Mouse (Mus musculus) myocyte (in vitro differentiated cells): ENCODE measurements at regions not wholly inside any gene's neighbourhood (a gene's known extent, or its start where the extent isn't known, plus 50 kb on each side); places are given as distances from the start of the nearest gene placed in this dataset.

ENCODE experiments used
- H3K27me3 ChIP-seq: one replicate; pipeline ENCODE4 v1.6.1; 2011; ENCODE audit not compliant: control insufficient read depth, insufficient read depth, insufficient read length
- H3K36me3 ChIP-seq: one replicate; pipeline ENCODE4 v1.6.1; 2011; ENCODE audit not compliant: control insufficient read depth, insufficient read depth
- H3K4me2 ChIP-seq: one replicate; pipeline ENCODE4 v1.6.1; 2011; ENCODE audit warnings: low read depth, control low read depth
- H3K4me3 ChIP-seq: one replicate; pipeline ENCODE4 v1.5.1; 2011; ENCODE audit warnings: mild to moderate bottlenecking, control low read depth, moderate library complexity
- H3K79me2 ChIP-seq: one replicate; pipeline ENCODE4 v1.6.1; 2011; ENCODE audit not compliant: control insufficient read depth, insufficient read depth
- H3ac ChIP-seq: one replicate; pipeline ENCODE4 v1.6.1; 2011; ENCODE audit not compliant: control insufficient read depth, insufficient read length
- CEBPB ChIP-seq: IDR thresholded peaks from 2 replicates; pipeline ENCODE4 v1.6.1; 2011; ENCODE audit warnings: mild to moderate bottlenecking, moderate library complexity; ENCODE audit not compliant: poor library complexity, insufficient read depth, severe bottlenecking
- E2F4 ChIP-seq: IDR thresholded peaks from one replicate; pipeline ENCODE4 v1.6.1; 2011; ENCODE audit warnings: mild to moderate bottlenecking, control low read depth, moderate library complexity; ENCODE audit not compliant: insufficient read depth
- MAX ChIP-seq: IDR thresholded peaks from one replicate; pipeline ENCODE4 v1.6.1; 2011; ENCODE audit warnings: low read depth, mild to moderate bottlenecking, control low read depth
- MYOD1 ChIP-seq, 3 experiments: IDR thresholded peaks; one replicate each; pipeline ENCODE4 v1.6.1; 2011; ENCODE audit warnings: control low read depth in 2 of 3, low read depth in 2 of 3, mild to moderate bottlenecking in 2 of 3, moderate library complexity in 1 of 3; ENCODE audit not compliant: insufficient read length in 2 of 3, control insufficient read depth in 1 of 3
- MYOG ChIP-seq, 3 experiments: IDR thresholded peaks; one replicate each; pipeline ENCODE4 v1.6.1; 2011; ENCODE audit warnings: control low read depth in 2 of 3, low read depth in 2 of 3, mild to moderate bottlenecking in 2 of 3; ENCODE audit not compliant: insufficient read length in 2 of 3, control insufficient read depth in 1 of 3, insufficient read depth in 1 of 3
- POLR2A ChIP-seq: IDR thresholded peaks from one replicate; pipeline ENCODE4 v1.6.1; 2011; ENCODE audit warnings: low read depth, mild to moderate bottlenecking, control low read depth, moderate library complexity; ENCODE audit not compliant: insufficient read length
- POLR2AphosphoS2 ChIP-seq: IDR thresholded peaks from one replicate; pipeline ENCODE4 v1.6.1; 2011; ENCODE audit warnings: low read depth, control low read depth; ENCODE audit not compliant: insufficient read length
- REST ChIP-seq: IDR thresholded peaks from one replicate; pipeline ENCODE4 v1.6.1; 2011; ENCODE audit warnings: mild to moderate bottlenecking, control low read depth, moderate library complexity; ENCODE audit not compliant: insufficient read depth, insufficient read length
- SRF ChIP-seq: IDR thresholded peaks from one replicate; pipeline ENCODE4 v1.6.1; 2011; ENCODE audit warnings: low read depth; ENCODE audit not compliant: control insufficient read depth, insufficient read length
- TCF12 ChIP-seq: IDR thresholded peaks from one replicate; pipeline ENCODE4 v1.6.1; 2011; ENCODE audit warnings: mild to moderate bottlenecking, control low read depth; ENCODE audit not compliant: poor library complexity, insufficient read depth, severe bottlenecking
- TCF3 ChIP-seq: IDR thresholded peaks from one replicate; pipeline ENCODE4 v1.6.1; 2011; ENCODE audit warnings: low read depth, control low read depth; ENCODE audit not compliant: insufficient read length
- USF1 ChIP-seq: IDR thresholded peaks from one replicate; pipeline ENCODE4 v1.6.1; 2011; ENCODE audit warnings: low read depth, mild to moderate bottlenecking, control low read depth, moderate library complexity

GRCm38 (mm10) chr10:16589399-16589798 lies 1133.6 kb upstream of the Cited2 start:
- H3ac ChIP-seq: no peak overlapping the region
- no peak overlapping the region for H3K4me3 ChIP-seq
- H3K27me3 ChIP-seq: no peaks in the 10 kb centered on the region
- no peaks in the 10 kb centered on the region for H3K79me2 ChIP-seq
- H3K36me3 ChIP-seq: no peaks in the 10 kb centered on the region
- peak overlapping the region; percentile 82 for H3K4me2 ChIP-seq
- TF ChIP-seq CEBPB (no peak), POLR2AphosphoS2 (no peak), SRF (no peak), MYOG (IDR thresholded peaks at IDR 0.05; ENCODE audit: control insufficient read depth in 1 of 3, insufficient read depth in 1 of 3, insufficient read length in 2 of 3, low read depth in 2 of 3) (no peak), USF1 (peak; percentile 59), MAX (peak; percentile 9), E2F4 (no peak), MYOD1 (IDR thresholded peaks at IDR 0.05; ENCODE audit: control insufficient read depth in 1 of 3, insufficient read length in 2 of 3, low read depth in 2 of 3) (peak in 2 of 3 experiments; percentile 29 to 57), POLR2A (no peak), REST (no peak), TCF12 (no peak), TCF3 (no peak)

DNA sequence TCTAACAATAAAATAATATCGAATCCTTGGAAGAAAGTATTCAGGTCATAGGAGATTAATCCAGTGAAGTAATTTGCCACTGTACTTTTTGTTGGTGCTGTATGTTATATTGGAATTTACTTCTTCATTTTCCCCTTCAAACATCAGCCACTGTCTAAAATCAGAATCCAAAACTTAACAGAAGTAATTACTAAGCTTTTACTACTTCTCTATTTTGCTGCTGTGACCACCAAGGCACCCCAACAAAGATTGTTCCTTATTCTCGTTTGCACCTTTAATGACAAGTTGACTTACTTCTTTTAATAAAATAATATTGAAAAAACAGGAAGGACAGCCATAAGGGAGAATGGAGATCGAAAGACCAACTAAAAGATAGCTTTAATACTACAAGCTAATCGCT lies 1130.1 kb upstream of the Cited2 start:
- TF ChIP-seq E2F4 (no peak), SRF (no peak), MAX (no peak), USF1 (no peak), POLR2A (no peak), MYOD1 (IDR thresholded peaks at IDR 0.05; ENCODE audit: control insufficient read depth in 1 of 3, insufficient read length in 2 of 3, low read depth in 2 of 3) (no peak)
- H3K4me2 ChIP-seq: no peak overlapping the region
- H3K79me2 ChIP-seq: no peaks in the 10 kb centered on the region
- H3ac ChIP-seq: no peak overlapping the region
- no peaks in the 10 kb centered on the region for H3K27me3 ChIP-seq
- H3K36me3 ChIP-seq: no peaks in the 10 kb centered on the region
- no peak overlapping the region for H3K4me3 ChIP-seq

GRCm38 (mm10) chr10:16600041-16600440 lies 1123.0 kb upstream of the Cited2 start:
- TF ChIP-seq CEBPB (no peak), USF1 (no peak), E2F4 (no peak), POLR2AphosphoS2 (no peak), SRF (no peak), MAX (no peak), TCF12 (no peak), MYOG (IDR thresholded peaks at IDR 0.05; ENCODE audit: control insufficient read depth in 1 of 3, insufficient read depth in 1 of 3, insufficient read length in 2 of 3, low read depth in 2 of 3) (no peak), POLR2A (no peak), MYOD1 (IDR thresholded peaks at IDR 0.05; ENCODE audit: control insufficient read depth in 1 of 3, insufficient read length in 2 of 3, low read depth in 2 of 3) (no peak), TCF3 (no peak)
- no peak overlapping the region for H3K4me2 ChIP-seq
- no peak overlapping the region for H3K4me3 ChIP-seq

DNA sequence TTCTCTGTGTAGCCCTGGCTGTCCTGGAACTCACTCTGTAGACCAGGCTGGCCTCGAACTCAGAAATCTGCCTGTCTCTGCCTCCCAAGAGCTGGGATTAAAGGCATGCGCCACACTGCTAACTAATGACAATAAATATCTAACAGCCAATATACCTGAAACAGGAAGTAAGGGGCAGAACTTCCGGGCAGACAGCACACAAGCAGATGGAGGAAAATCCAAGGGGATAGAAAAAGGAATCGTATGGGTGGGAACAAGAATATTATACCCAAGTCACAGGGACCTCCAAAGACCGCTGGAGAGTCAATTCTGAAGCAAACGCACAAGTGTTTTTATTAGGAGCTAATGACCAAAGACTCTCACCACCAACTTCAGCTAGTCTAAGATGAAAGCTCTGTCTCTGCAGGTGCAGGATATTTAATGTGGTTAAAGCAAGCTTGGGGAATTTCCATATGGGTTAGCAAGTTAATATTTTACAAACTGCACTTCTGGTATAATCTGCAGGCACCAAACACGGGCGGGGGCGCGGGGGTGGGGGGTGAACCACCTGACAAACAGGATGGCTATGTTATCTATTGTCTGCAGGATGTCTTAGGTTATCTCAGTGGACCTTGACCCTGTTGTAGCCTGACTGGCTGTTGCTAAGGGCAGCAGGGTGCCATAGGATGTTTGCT lies 1122.3 kb upstream of the Cited2 start:
- Histone ChIP-seq H3K4me3 (no peak overlapping the region), H3K79me2 (no peaks in the 10 kb centered on the region), H3K36me3 (no peaks in the 10 kb centered on the region)

More at GRCm38 (mm10) chr10:16600041-16600440, 1123.0 kb upstream of the Cited2 start:
- Histone ChIP-seq H3K36me3 (no peaks in the 10 kb centered on the region), H3K27me3 (no peaks in the 10 kb centered on the region), H3K79me2 (no peaks in the 10 kb centered on the region), H3ac (no peak overlapping the region)

GRCm38 (mm10) chr10:16601225-16601595 lies 1121.8 kb upstream of the Cited2 start:
- Histone ChIP-seq H3K4me2 (no peak overlapping the region), H3K27me3 (no peaks in the 10 kb centered on the region), H3ac (no peak overlapping the region), H3K36me3 (no peaks in the 10 kb centered on the region), H3K79me2 (no peaks in the 10 kb centered on the region), H3K4me3 (no peak overlapping the region)
- TF ChIP-seq CEBPB: no peak
- TF ChIP-seq MAX: no peak
- no peak for TF ChIP-seq MYOG (IDR thresholded peaks at IDR 0.05; ENCODE audit: control insufficient read depth in 1 of 3, insufficient read depth in 1 of 3, insufficient read length in 2 of 3, low read depth in 2 of 3)
- no peak for TF ChIP-seq TCF3
- TF ChIP-seq E2F4: no peak
- TF ChIP-seq TCF12: no peak
- no peak for TF ChIP-seq POLR2A
- TF ChIP-seq SRF: no peak
- TF ChIP-seq MYOD1 (IDR thresholded peaks at IDR 0.05; ENCODE audit: control insufficient read depth in 1 of 3, insufficient read length in 2 of 3, low read depth in 2 of 3): no peak
- no peak for TF ChIP-seq REST
- TF ChIP-seq POLR2AphosphoS2: no peak
- TF ChIP-seq USF1: no peak

More for the DNA sequence above, 1122.3 kb upstream of the Cited2 start:
- H3ac ChIP-seq: no peak overlapping the region
- H3K27me3 ChIP-seq: no peaks in the 10 kb centered on the region
- no peak for TF ChIP-seq MYOD1 (IDR thresholded peaks at IDR 0.05; ENCODE audit: control insufficient read depth in 1 of 3, insufficient read length in 2 of 3, low read depth in 2 of 3)
- TF ChIP-seq TCF12: no peak
- no peak for TF ChIP-seq POLR2AphosphoS2
- TF ChIP-seq MYOG (IDR thresholded peaks at IDR 0.05; ENCODE audit: control insufficient read depth in 1 of 3, insufficient read depth in 1 of 3, insufficient read length in 2 of 3, low read depth in 2 of 3): no peak
- TF ChIP-seq REST: no peak
- TF ChIP-seq SRF: no peak
- no peak for TF ChIP-seq E2F4
- no peak for TF ChIP-seq TCF3
- no peak for TF ChIP-seq USF1
- H3K4me2 ChIP-seq: no peak overlapping the region
